Mouse (Mus musculus) bone marrow, adult 2 months (tissue): ENCODE measurements at regions not wholly inside any gene's neighbourhood (a gene's known extent, or its start where the extent isn't known, plus 50 kb on each side); places are given as distances from the start of the nearest gene placed in this dataset.

Experiments used
- CTCF ChIP-seq: fragments of 200-500 bp; IDR thresholded peaks from 2 replicates; pipeline ENCODE4 v1.5.1; 2011; ENCODE audit warnings: low read length, control low read depth; ENCODE audit not compliant: control insufficient read depth, insufficient read depth
- POLR2A ChIP-seq: fragments of 200-500 bp; IDR thresholded peaks from 2 replicates; pipeline ENCODE4 v1.6.1; 2011; ENCODE audit warnings: low read depth, mild to moderate bottlenecking, control low read depth, low read length, borderline replicate concordance; ENCODE audit not compliant: control insufficient read depth

GRCm38 (mm10) chr1:72078926-72079550 is 133.1 kb downstream of the Mreg start:
- TF ChIP-seq POLR2A (no peak), CTCF (no peak)
